Mouse (Mus musculus) cortical plate, adult 2 months (tissue): Measurements from ENCODE around the gene Etl4. TPM values are rescaled to one million over a fixed set of nuclear protein-coding genes. Genes with fewer than 3 reads are reported as not detected.
A peak's percentile ranks its signal among the peaks of the same experiment; 100 is the strongest.

ENCODE experiments used
- H3K27ac ChIP-seq: fragments of 200-500 bp; 2 replicates; pipeline ENCODE4 v1.5.1; 2012; ENCODE audit warnings: low read length, control low read depth, inconsistent platforms; ENCODE audit not compliant: insufficient read depth
- H3K4me1 ChIP-seq: fragments of 200-500 bp; 2 replicates; pipeline ENCODE4 v1.6.1; 2011; ENCODE audit warnings: low read length; ENCODE audit not compliant: control insufficient read depth, insufficient read depth
- H3K4me3 ChIP-seq: fragments of 200-500 bp; 2 replicates; pipeline ENCODE4 v1.5.1; 2011; ENCODE audit warnings: mild to moderate bottlenecking, low read length, control low read depth; ENCODE audit not compliant: insufficient read depth
- CTCF ChIP-seq: fragments of 200-500 bp; IDR thresholded peaks from 2 replicates; pipeline ENCODE4 v1.5.1; 2011; ENCODE audit warnings: mild to moderate bottlenecking, control low read depth, low read length; ENCODE audit not compliant: insufficient read depth; ENCODE audit errors: extremely low read depth
- POLR2A ChIP-seq: fragments of 200-500 bp; IDR thresholded peaks from 2 replicates; pipeline ENCODE4 v1.6.1; 2011; ENCODE audit warnings: mild to moderate bottlenecking, low read length, control low read depth; ENCODE audit not compliant: insufficient read depth; ENCODE audit errors: extremely low read depth
- polyA plus RNA-seq: library from polyadenylated mRNA; depleted of rRNA; stranded (reverse); fragments of >200 nt; gene quantifications from 2 replicates; pipeline ENCODE4 v1.2.3, GENCODE M21; 2012

Gene Etl4
- polyA plus RNA-seq, 1 experiment: 90.7 TPM

DNA sequence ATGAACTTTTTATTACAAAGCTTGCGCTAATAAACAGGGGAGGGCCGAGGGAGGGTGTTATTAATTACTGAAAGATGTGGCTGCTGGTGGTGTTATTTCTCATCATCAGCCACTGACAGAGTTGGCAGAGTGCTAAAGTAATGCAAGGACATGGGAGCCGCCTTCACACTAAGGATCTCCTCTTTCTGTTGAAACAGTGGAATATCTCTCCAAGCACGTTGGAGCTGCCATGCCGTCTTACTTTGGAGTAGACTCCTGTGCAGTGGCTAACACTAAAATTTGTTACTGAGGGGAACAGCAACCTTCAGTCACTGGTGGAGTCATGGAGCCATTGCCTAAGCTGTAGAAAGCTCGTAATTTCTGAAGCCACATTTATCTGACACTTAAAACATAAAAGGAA, 694.0 kb downstream of the Etl4 start:
- Histone ChIP-seq H3K4me3 (no peak overlapping the region), H3K27ac (no peak overlapping the region), H3K4me1 (no peaks in the 10 kb centered on the region)
- TF ChIP-seq CTCF (no peak), POLR2A (no peak)

DNA sequence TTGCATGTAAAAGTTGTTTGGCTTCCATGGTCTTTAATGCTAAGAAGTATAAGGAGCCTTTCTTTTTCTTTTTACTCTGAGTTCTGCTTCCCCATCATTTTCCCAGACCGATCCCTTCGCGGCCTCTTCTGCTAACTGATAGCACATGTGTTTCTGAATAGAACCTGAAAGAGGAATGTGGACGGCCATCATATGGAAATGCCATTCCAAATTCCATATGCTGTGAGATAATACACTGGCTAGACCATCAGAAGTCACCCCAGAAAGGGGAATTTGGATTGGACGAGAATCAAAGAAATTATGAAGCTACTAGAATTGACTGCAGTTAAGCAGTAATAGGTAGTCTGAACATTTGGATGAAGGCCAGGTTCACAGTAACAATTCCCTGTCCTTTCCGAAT, 694.4 kb downstream of the Etl4 start:
- H3K27ac ChIP-seq: no peak overlapping the region
- no peak for TF ChIP-seq CTCF
- TF ChIP-seq POLR2A: no peak

DNA sequence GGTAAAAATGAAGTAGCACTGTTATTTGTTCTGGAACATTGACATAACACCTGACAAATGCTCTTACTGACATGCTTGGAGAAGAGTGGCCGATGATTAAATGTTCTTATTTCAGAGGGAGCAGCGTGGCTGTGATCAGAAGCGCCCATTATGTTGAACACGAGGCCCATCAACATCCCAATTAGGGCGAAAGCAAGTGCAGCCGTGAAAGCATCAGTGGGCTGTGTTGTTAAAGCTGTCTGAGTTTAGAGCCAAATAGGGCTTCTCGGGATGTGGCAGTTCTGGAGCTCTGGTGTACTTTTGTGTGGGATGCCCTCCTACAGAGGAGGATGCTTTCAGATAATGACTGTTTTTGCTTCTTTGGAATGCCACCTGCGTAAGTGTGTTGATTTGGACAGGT, 699.6 kb downstream of the Etl4 start:
- H3K4me3 ChIP-seq: no peak overlapping the region
- TF ChIP-seq CTCF (no peak), POLR2A (no peak)
- H3K4me1 ChIP-seq: peaks cover 2% of the 10 kb centered on the region; the same call in 1 of the 2 replicates
- H3K27ac ChIP-seq: no peak overlapping the region

More for the DNA sequence above, 694.4 kb downstream of the Etl4 start:
- no peak overlapping the region for H3K4me3 ChIP-seq
- H3K4me1 ChIP-seq: no peaks in the 10 kb centered on the region

DNA sequence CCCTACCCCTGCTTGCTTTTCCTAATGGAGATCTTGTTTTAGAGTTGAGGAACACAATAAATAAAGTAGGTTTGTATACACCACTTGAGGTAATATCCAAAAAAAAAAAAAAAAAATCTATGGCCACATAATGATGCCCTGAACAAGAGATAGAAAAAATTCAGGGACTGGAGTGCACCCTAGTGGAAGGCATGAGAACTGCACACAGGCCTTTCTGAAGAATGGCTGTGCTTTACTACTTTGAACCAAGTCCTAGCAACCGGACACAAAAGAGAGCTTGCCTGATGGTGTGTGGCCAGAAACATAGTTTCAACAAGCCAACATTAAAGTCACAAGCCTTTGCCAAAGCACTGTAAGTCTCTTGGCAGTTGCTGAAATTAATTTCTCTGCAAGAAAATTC, 706.4 kb downstream of the Etl4 start:
- Histone ChIP-seq H3K4me3 (no peak overlapping the region), H3K27ac (no peak overlapping the region), H3K4me1 (no peaks in the 10 kb centered on the region)
- TF ChIP-seq POLR2A (no peak), CTCF (peak; percentile 60)

DNA sequence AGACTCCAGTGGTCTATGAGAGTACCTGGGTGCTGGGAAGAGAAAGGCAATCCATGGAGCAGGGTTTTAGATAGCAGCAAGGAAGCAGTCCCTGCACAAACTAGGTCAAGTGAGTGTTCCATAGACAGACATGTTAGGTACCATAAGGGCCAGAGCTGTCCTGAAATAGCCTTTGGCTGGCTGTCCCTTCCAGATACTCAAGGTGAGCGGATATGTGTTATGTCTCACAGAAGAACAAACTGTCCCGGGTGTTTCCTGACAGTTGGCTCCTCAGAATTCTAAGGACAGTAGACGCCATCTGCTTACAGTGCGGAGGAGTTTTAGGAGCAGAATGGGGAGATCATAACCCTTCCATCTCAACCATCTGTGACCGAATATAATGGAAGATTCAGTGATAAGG, 708.8 kb downstream of the Etl4 start:
- H3K4me1 ChIP-seq: no peaks in the 10 kb centered on the region
- no peak overlapping the region for H3K27ac ChIP-seq
- TF ChIP-seq POLR2A: no peak
- no peak for TF ChIP-seq CTCF
- no peak overlapping the region for H3K4me3 ChIP-seq

DNA sequence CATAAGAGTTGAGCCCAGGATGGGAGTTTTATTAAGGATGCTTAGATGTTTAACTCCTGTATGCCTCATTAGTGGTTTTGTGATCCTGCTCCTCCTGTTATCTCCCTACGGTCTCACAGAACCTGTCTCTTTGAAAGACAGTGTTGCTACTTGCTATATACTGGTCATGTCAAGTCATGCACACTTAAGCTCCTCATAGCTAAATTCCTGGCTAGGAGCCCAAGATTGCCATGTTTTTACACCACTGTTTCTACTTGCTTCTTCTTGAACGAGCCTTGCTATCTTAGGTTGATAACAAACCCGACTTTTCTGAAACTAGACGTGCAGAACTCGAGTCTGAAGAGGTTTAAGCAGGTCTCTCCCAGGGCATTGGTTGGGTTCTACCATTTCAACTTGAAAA, 710.3 kb downstream of the Etl4 start:
- Histone ChIP-seq H3K4me1 (no peaks in the 10 kb centered on the region), H3K4me3 (no peak overlapping the region), H3K27ac (no peak overlapping the region)
- no peak for TF ChIP-seq POLR2A
- no peak for TF ChIP-seq CTCF

DNA sequence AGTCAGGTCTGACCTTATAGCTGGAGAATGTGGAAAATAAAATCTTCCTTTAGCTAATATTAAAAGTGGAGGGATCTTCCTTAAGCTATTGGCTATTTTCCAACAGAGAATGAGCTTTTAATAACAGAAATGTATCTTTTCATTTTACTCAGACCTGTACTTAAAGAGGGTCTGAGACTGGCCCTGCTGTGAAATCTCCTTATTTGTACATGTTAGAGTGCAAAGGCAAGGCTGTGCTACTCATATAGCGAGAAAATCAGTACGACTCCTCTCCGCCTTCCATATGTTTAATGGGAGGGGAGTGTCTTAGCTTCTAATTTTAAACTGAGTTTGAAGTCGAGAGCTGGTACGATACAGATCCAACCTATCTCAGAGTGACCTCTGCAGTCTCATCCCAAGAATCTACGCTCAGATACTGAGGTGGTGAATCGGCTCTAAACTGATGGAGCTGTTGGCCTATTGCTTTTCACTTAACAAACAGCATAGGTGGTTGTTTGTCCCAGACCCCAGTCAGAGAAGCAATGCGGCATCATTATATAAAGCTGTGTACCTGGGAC, 719.7 kb downstream of the Etl4 start:
- H3K4me1 ChIP-seq: peaks cover 1% of the 10 kb centered on the region
- no peak overlapping the region for H3K4me3 ChIP-seq
- TF ChIP-seq POLR2A: no peak
- TF ChIP-seq CTCF: no peak
- no peak overlapping the region for H3K27ac ChIP-seq

DNA sequence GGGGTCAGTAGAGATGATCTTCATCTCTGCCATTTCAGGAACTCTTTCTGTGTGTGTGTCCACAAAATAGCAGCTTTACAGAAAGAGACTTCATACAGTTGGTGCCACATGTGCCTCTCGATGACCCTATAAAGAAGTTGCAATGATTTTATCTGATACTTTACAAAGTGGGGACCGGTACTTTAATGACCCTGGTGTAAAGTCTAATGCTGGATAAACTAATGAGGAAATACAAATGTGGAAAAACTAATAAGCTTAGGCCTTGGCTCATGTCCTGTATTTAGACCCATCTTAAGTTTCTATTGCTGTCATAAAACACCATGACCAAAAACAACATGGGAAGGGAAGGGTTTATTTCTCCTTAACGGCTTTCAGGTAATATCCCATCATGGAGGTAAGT, 729.0 kb downstream of the Etl4 start:
- Histone ChIP-seq H3K4me1 (no peaks in the 10 kb centered on the region), H3K27ac (no peak overlapping the region), H3K4me3 (no peak overlapping the region)
- TF ChIP-seq POLR2A (no peak), CTCF (no peak)

DNA sequence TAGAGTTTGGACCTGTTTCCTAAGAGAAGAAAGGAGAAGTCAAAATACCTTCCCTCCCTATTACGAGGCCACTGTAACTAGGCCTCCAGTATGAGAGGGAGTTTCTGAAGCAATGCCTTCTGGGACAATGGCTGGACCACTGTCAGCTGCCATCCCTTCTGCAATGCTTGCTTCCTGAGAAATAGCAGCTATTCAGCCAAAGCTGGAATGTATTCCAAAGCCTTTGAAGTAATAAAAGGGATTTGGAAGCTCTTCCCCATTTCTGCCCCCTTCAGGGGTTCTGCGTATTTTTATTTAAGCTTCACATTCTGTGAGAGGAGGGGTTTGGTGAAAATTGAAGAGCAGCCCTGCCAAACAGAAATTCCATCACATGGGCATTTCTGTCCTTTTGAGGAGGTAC, 730.1 kb downstream of the Etl4 start:
- Histone ChIP-seq H3K4me3 (no peak overlapping the region), H3K4me1 (no peaks in the 10 kb centered on the region), H3K27ac (no peak overlapping the region)
- no peak for TF ChIP-seq CTCF
- TF ChIP-seq POLR2A: no peak

DNA sequence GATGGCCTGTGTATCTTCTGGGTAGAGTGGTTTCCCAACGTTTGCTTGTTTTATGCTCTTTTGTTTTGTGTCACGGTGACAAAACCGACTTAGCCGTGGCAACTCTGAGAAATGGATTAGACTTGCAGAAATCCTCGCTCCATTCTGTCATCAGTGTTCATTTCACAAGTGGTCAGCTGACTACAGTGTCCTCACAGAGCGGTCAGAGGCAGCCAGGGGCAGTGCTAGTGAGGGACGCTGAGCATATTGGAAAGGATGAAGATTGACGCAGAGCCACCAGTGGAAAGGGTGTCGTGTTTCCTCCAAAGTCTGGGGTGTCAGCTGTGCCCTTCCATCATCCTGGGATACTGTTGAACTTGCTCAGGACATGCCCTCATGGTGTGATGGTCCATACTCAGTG, 733.2 kb downstream of the Etl4 start:
- no peak overlapping the region for H3K27ac ChIP-seq
- H3K4me1 ChIP-seq: no peaks in the 10 kb centered on the region
- H3K4me3 ChIP-seq: no peak overlapping the region
- TF ChIP-seq POLR2A (no peak), CTCF (no peak)
